Mouse (Mus musculus) neural tube, embryonic 14.5 days (tissue): ENCODE results near the gene BC035947. TPM values are rescaled to one million over a fixed set of nuclear protein-coding genes. Genes with fewer than 3 reads are reported as not detected.
A peak's percentile ranks its signal among the peaks of the same experiment; 100 is the strongest.
"Not testable (repeated sequence)": the region's sequence is repeated elsewhere in the genome, so short reads cannot be mapped to it uniquely, and the experiment has no call there.

Experiments
- ATAC-seq: fragments of 200-750 bp; cut with Nextera tagmentation; 2 replicates; pipeline ENCODE4 v1.8.0; 2017; ENCODE audit warnings: low read depth, mild to moderate bottlenecking, moderate TSS enrichment, moderate library complexity
- H3K27ac ChIP-seq: fragments of 300-500 bp; sonication (generic); 2 replicates; pipeline ENCODE4 v1.5.1; 2014; ENCODE audit warnings: low read depth, mild to moderate bottlenecking, control low read depth, low read length, moderate library complexity, mixed read lengths
- H3K27me3 ChIP-seq: fragments of 300-500 bp; sonication (generic); 2 replicates; pipeline ENCODE4 v1.6.1; 2014; ENCODE audit warnings: low read length; ENCODE audit not compliant: control insufficient read depth, insufficient read depth
- H3K36me3 ChIP-seq: fragments of 300-500 bp; sonication (generic); 2 replicates; pipeline ENCODE4 v1.6.1; 2014; ENCODE audit warnings: low read length, mixed read lengths; ENCODE audit not compliant: control insufficient read depth, insufficient read depth
- H3K4me1 ChIP-seq: fragments of 300-500 bp; sonication (generic); 2 replicates; pipeline ENCODE4 v1.6.1; 2014; ENCODE audit warnings: low read length; ENCODE audit not compliant: control insufficient read depth, insufficient read depth
- H3K4me2 ChIP-seq: fragments of 300-500 bp; sonication (generic); 2 replicates; pipeline ENCODE4 v1.6.1; 2014; ENCODE audit warnings: mild to moderate bottlenecking, low read depth, low read length, control low read depth
- H3K4me3 ChIP-seq: fragments of 300-500 bp; sonication (generic); 2 replicates; pipeline ENCODE4 v1.5.1; 2014; ENCODE audit warnings: low read depth, low read length, control low read depth, mixed read lengths
- H3K9ac ChIP-seq: fragments of 300-500 bp; sonication (generic); replicated peaks from 2 replicates; pipeline ENCODE4 v1.6.1; 2014; ENCODE audit warnings: low read depth, mild to moderate bottlenecking, control low read depth, low read length, mixed read lengths
- H3K9me3 ChIP-seq: fragments of 300-500 bp; sonication (generic); 2 replicates; pipeline ENCODE4 v1.6.1; 2016; ENCODE audit warnings: low read length; ENCODE audit not compliant: control insufficient read depth
- WGBS: fragments of 180-500 bp; shearing (Covaris S2); extraction: QIAGEN DNeasy Blood & Tissue Kit; methylation state at CpG from one replicate; pipeline ENCODE4 v1.1.7; 2014; 5-methylcytosine and 5-hydroxymethylcytosine counted together
- polyA plus RNA-seq: library from polyadenylated mRNA; unstranded; fragments of >200 nt; fragmentation: Nextera tagmentation; extraction: Ambion mirVana; gene quantifications from 2 replicates; pipeline ENCODE4 v1.2.1, GENCODE M21; 2014

Gene BC035947
- 0.90 and 1.4 TPM in 2 replicates for polyA plus RNA-seq

DNA sequence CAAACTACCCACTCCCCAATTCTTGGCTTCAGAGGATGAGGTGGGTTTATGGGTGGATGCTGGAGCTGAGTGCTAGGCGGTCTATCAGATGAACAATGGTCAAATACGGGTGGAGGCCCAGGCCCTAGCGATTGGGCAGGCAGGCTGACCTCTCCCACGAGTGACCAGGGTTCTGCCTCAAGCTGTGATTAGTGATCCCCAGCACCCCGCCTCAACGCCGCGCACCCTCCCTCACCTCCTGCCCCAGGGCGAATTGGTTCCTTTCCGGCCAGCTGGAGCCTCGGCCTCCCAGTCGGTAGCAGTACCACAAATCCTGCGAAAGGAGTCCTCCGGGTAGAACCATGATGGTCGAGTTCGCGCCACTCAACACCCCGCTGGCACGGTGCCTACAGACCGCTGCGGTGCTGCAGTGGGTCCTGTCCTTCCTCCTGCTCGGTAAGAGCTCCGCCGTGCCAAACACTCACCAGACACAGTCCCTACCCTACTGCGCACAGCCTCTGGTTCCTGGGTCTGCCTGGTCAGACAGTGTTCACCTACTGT is at the start of gene BC035947:
Gene BC035947, minus strand, starts transcription at position 538 of the 540 bp plus-strand sequence.
- WGBS, result 4% methylated on average over 25 of the region's 25 CpGs
- ATAC-seq, result peak; percentile 80; the same call in 1 of the 2 replicates

DNA sequence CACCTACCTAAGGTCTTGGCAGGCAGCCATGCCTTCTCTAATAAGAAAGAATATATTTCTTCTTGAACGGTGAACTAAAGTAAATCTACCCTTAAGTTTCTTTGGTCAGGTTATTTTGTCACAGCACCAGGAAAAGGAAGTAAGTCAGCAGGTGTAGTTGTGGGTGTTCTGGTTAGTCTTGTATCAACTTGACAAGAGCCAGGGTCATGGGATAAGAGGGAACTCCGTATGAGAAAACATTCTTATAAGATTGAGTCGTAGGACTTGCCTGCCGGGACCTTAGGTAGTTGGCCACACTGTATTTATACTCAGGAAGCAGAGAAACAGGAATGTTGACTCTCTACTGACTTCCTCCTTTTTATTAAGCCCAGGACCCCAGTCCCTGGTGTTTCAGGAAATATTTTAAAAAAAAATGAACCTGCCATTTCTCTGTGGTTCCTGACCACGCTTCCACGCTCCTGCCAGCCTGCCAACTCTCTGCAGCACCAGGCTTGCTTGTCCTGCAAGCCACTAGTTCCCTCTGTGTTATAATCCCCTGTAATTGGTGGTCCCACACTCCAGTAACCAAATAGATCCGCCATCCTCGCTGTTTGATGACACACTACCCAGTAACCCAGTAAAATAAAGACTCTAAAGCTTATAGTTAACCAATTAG is 42.2 kb upstream of the BC035947 start:
- H3K4me3 ChIP-seq, result no peak overlapping the region
- H3K4me1 ChIP-seq, result no peaks in the 10 kb centered on the region
- no peaks in the 10 kb centered on the region for H3K36me3 ChIP-seq
- H3K27ac ChIP-seq, result no peak overlapping the region
- no peak for ATAC-seq
- no peaks in the 10 kb centered on the region for H3K9me3 ChIP-seq
- no peak overlapping the region for H3K4me2 ChIP-seq
- no peak overlapping the region for H3K9ac ChIP-seq
- WGBS, result 79% methylated on average over 8 of the region's 8 CpGs
- no peaks in the 10 kb centered on the region for H3K27me3 ChIP-seq

More for the DNA sequence above, at the start of gene BC035947:
- peak within 1 kb of the TSS; percentile 52 for H3K4me2 ChIP-seq
- peak within 1 kb of the TSS; percentile 54 for H3K9ac ChIP-seq
- H3K9me3 ChIP-seq, result no peaks in the 10 kb centered on the region
- H3K4me1 ChIP-seq, result no peaks in the 10 kb centered on the region
- H3K27ac ChIP-seq, result no peak within 1 kb of the TSS
- no peaks in the 10 kb centered on the region for H3K27me3 ChIP-seq
- no peaks in the 10 kb centered on the region for H3K36me3 ChIP-seq
- H3K4me3 ChIP-seq, result peak within 1 kb of the TSS; percentile 28

DNA sequence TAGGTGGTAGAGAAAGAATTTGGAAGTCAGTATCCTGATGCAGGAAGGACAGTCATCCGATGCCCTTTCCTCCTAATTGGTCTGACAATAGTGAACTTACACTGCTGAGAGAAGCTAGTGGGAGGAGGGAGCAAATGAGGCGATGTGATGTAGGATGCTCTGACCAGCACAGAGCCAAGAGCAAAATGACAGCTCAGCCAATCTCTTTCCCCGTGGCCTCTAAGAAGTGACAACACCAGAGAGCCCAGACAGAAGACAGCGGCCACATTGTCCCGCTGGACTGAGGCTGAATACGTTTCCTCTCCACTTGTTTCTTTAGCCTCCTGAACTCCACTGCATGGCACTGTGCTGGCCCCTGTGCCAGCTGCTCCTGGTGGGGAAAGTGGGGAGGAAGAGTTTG is 37.0 kb upstream of the BC035947 start:
- 47% methylated on average over 6 of the region's 6 CpGs for whole genome bisulfite sequencing
- peak; percentile 14; the same call in 1 of the 2 replicates for ATAC-seq
- H3K4me1 ChIP-seq, result no peaks in the 10 kb centered on the region

DNA sequence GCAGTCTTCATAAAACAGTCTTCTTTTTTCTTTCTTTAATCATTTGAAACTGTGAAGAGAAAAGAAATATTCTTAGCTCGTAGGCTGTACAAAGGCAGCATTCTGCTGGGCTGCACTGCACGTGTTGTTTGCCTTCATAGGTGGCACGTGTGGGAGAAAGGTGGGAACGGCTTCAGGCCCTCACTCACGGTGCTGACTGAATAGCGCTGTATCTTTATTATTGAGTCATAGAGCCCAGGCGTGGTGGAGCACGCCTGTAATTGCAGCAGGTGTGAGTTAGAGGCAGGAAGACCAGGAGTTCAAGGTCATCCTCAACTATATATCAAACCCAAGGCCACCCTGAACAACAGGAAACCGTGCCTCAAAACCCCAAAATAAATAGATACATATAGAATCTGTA is 34.3 kb upstream of the BC035947 start:
- Histone ChIP-seq H3K4me2 (no peak overlapping the region), H3K27me3 (no peaks in the 10 kb centered on the region), H3K36me3 (no peaks in the 10 kb centered on the region), H3K27ac (no peak overlapping the region), H3K9me3 (no peaks in the 10 kb centered on the region), H3K4me1 (no peaks in the 10 kb centered on the region), H3K9ac (no peak overlapping the region), H3K4me3 (no peak overlapping the region)
- no peak for ATAC-seq
- 87% methylated on average over 9 of the region's 9 CpGs for WGBS

More for the DNA sequence above, 37.0 kb upstream of the BC035947 start:
- H3K27ac ChIP-seq, result no peak overlapping the region
- H3K9ac ChIP-seq, result no peak overlapping the region
- H3K9me3 ChIP-seq, result no peaks in the 10 kb centered on the region
- no peaks in the 10 kb centered on the region for H3K36me3 ChIP-seq
- H3K4me3 ChIP-seq, result no peak overlapping the region
- no peak overlapping the region for H3K4me2 ChIP-seq
- H3K27me3 ChIP-seq, result no peaks in the 10 kb centered on the region

DNA sequence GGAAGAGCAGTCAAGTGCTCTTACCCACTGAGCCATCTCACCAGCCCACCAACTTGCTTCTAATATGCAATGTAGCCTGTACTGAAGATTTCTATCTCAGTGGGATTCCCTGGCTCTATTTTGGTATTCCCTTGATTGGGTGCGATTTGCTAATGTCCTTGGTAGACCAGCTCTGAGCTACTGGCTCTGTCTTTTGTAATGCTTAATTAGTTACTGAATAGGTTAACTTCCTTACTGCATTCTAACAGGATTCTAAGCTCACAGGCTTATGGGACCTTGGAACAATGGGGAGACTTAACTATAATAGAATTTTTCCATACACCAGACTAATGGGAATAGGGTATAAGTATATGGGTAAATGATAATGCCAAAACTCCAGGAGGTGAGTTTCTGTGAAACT is 31.7 kb upstream of the BC035947 start:
- ATAC-seq, result not testable (repeated sequence)

DNA sequence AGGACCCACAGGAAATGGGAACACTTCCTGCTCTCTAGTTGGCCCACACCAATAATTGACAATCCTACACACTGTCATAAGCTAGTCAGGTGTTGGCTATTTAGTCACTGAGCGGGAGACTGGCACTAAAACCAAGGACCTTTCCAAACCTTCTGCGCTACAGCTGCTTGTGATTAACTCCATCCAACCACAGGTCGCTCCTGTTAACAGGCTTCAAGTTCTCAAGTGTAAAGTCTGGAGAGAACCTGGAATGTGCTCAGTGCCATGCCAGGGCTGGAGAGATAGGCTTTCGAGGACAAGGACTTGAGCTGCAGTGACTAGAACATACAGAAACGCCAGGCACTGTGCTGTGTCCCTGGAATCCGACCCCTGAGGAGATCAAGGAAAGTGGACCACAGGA is 27.2 kb upstream of the BC035947 start:
- Histone ChIP-seq H3K9ac (no peak overlapping the region), H3K27ac (no peak overlapping the region), H3K9me3 (no peaks in the 10 kb centered on the region), H3K4me3 (no peak overlapping the region), H3K36me3 (no peaks in the 10 kb centered on the region), H3K4me1 (no peaks in the 10 kb centered on the region), H3K27me3 (no peaks in the 10 kb centered on the region), H3K4me2 (no peak overlapping the region)
- 64% methylated on average over 6 of the region's 6 CpGs for WGBS
- no peak for ATAC-seq

More for the DNA sequence above, 31.7 kb upstream of the BC035947 start:
- H3K4me1 ChIP-seq, H3K27me3 ChIP-seq, H3K4me3 ChIP-seq, H3K9me3 ChIP-seq, H3K4me2 ChIP-seq, H3K27ac ChIP-seq, H3K9ac ChIP-seq, H3K36me3 ChIP-seq: not testable (repeated sequence)
- WGBS, result 71% methylated on average over 1 of the region's 1 CpGs

DNA sequence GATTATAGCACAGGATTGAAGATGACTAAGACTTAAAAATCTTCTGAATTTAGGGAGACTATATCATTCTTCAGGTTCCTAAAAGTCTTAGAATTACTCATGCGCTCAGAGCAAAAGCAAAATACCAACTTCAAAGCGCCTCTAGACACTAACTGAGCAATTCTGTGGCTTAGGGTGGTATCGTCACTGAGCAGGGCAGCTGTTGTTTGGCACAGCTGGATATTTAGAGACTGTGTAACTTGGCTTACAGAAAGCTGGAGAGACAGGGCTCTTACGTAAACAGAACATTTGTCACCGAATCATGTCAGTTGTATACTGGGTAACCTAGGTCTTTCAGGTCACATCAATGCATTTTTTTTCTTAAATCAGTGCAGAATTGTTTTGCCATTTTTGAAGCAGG is 26.4 kb upstream of the BC035947 start:
- H3K27ac ChIP-seq, result no peak overlapping the region
- no peak overlapping the region; the same call in 1 of the 2 replicates for H3K4me3 ChIP-seq
- no peak overlapping the region for H3K9ac ChIP-seq
- no peak for ATAC-seq
- H3K36me3 ChIP-seq, result no peaks in the 10 kb centered on the region
- 24% methylated on average over 5 of the region's 5 CpGs for WGBS
- no peak overlapping the region; the same call in 1 of the 2 replicates for H3K4me2 ChIP-seq
- H3K9me3 ChIP-seq, result no peaks in the 10 kb centered on the region
- H3K27me3 ChIP-seq, result no peaks in the 10 kb centered on the region
- H3K4me1 ChIP-seq, result no peaks in the 10 kb centered on the region

DNA sequence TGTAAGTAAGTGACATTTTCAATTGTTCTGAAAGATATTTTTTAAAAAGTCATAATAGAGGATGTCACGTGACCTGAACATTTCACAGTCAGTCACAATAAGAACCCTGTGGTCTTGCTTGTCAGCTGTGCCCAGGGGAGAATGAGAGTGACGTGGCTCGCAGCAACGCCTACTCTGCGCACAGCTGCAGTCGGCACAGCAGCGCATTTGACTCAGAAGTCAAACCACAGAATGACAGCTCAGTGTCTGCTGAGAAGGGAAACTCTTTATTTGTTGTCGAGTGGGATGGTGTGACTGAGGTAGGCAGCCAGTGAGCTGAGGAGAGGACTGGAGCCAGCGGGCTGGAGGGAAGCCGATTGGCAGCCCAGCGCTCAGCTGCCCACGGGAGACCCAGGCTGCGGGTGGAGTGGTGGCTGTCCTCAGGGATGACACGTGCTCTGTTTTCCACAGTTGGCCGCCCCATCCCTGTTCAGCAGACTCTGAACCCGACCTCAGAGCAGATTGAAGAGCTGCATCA is 25.6 kb upstream of the BC035947 start:
- H3K4me2 ChIP-seq, result peak overlapping the region; percentile 70
- WGBS, result 16% methylated on average over 16 of the region's 16 CpGs
- H3K27ac ChIP-seq, result peak overlapping the region; percentile 22; the same call in 1 of the 2 replicates
- no peaks in the 10 kb centered on the region for H3K36me3 ChIP-seq
- H3K27me3 ChIP-seq, result no peaks in the 10 kb centered on the region
- H3K4me1 ChIP-seq, result no peaks in the 10 kb centered on the region
- peak; percentile 92 for ATAC-seq
- H3K4me3 ChIP-seq, result peak overlapping the region; percentile 29
- H3K9me3 ChIP-seq, result no peaks in the 10 kb centered on the region
- H3K9ac ChIP-seq, result peak overlapping the region; percentile 51
